ENCODE assay signal across 17 mouse cellular contexts in the genomic region with DNA sequence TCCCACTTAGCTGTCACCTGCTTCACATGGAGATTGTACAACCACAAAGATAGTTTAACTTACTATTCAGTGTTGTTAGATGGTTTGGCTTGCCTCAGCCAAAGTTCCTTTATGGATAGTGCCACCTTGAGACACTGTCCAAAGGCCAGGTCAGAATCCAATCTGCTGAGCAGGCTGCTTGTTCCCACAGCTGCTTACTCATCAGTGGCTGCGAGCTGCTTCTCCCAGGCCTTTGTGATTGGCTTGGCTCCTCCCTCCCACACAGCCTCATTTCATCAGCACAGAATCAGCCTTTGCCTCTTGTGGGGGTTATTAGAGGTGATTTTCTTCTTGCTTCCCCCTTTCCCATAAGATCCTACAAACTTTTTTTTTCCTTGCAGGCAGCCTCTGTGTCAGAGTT.
A peak's percentile ranks its signal among the peaks of the same experiment; 100 is the strongest.
DNase-seq lines count a peak whose midpoint lies in the region; ATAC-seq lines count a peak whose summit lies in the region.
"Had no signal": no experiment of that assay in that cellular context is flagged by ENCODE, and none has a peak within 500 bp of the region (broad histone marks: within the 10 kb centered on the region; RNA-seq: fewer than 3 reads in every experiment).

No protein-coding gene starts in this region.

- H3K36me3 ChIP-seq in hindbrain, embryonic 12.5 days = no peaks in the 10 kb centered on the region
- H3K36me3 ChIP-seq in hindbrain, embryonic 13.5 days = no peaks in the 10 kb centered on the region
- H3K36me3 ChIP-seq: embryonic facial prominence, embryonic 15.5 days; limb, embryonic 10.5 days had no signal

- H3K4me2 ChIP-seq in hindbrain, embryonic 12.5 days (replicated peaks) = no peak overlapping the region
- no peak overlapping the region for H3K4me2 ChIP-seq in hindbrain, embryonic 13.5 days
- H3K4me2 ChIP-seq: embryonic facial prominence, embryonic 15.5 days had no signal

- H3K9me3 ChIP-seq in hindbrain, embryonic 12.5 days (replicated peaks) = no peaks in the 10 kb centered on the region
- H3K9me3 ChIP-seq in hindbrain, embryonic 13.5 days = no peaks in the 10 kb centered on the region
- H3K9me3 ChIP-seq: embryonic facial prominence, embryonic 15.5 days; limb, embryonic 10.5 days had no signal

- H3K9ac ChIP-seq in hindbrain, embryonic 12.5 days = no peak overlapping the region
- no peak overlapping the region for H3K9ac ChIP-seq in hindbrain, embryonic 13.5 days
- H3K9ac ChIP-seq: embryonic facial prominence, embryonic 15.5 days; liver, embryonic 14.5 days had no signal

- no peaks in the 10 kb centered on the region for H3K27me3 ChIP-seq in hindbrain, embryonic 12.5 days
- H3K27me3 ChIP-seq in hindbrain, embryonic 13.5 days = no peaks in the 10 kb centered on the region
- H3K27me3 ChIP-seq: CH12.LX; embryonic facial prominence, embryonic 15.5 days had no signal

- H3K4me3 ChIP-seq in hindbrain, embryonic 12.5 days = no peak overlapping the region
- H3K4me3 ChIP-seq in hindbrain, embryonic 13.5 days = no peak overlapping the region
- H3K4me3 ChIP-seq: embryonic facial prominence, embryonic 15.5 days; limb, embryonic 10.5 days had no signal

- ATAC-seq in hindbrain, embryonic 12.5 days (ENCODE audit: low FRiP score) = 0 out of 2 replicates have a peak, but pooled peaks have one; percentile 60
- no peak for ATAC-seq in hindbrain, embryonic 13.5 days (ENCODE audit: low FRiP score)

- H3K4me1 ChIP-seq in hindbrain, embryonic 12.5 days = no peaks in the 10 kb centered on the region
- peaks cover 4% of the 10 kb centered on the region; the same call in 1 of the 2 replicates for H3K4me1 ChIP-seq in hindbrain, embryonic 13.5 days (replicated peaks)
- H3K4me1 ChIP-seq: embryonic facial prominence, embryonic 15.5 days; limb, embryonic 10.5 days had no signal

- no peak overlapping the region for H3K27ac ChIP-seq in hindbrain, embryonic 12.5 days
- no peak overlapping the region for H3K27ac ChIP-seq in hindbrain, embryonic 13.5 days
- H3K27ac ChIP-seq: embryonic facial prominence, embryonic 15.5 days; kidney, postnatal 0 days; limb, embryonic 10.5 days; liver, embryonic 14.5 days had no signal

- WGBS in hindbrain, embryonic 12.5 days = 19% methylated on average over 1 of the region's 1 CpGs
- 4% methylated on average over 1 of the region's 1 CpGs for WGBS in hindbrain, embryonic 13.5 days

- DNase-seq in NIH3T3 (ENCODE audit: low read depth) = peak; percentile 60
- peak; percentile 8 for DNase-seq in embryo, embryonic 10.5 days (ENCODE audit: low spot score)
- DNase-seq in kidney, postnatal 10 days = peak; percentile 5
- DNase-seq in gastrocnemius, adult 8-10 months (ENCODE audit: low spot score in 2 of 2) = no peak
- no peak for DNase-seq in thymus, postnatal 36 days
- DNase-seq: adrenal gland, postnatal 14 days; cerebellum, postnatal 14 days; heart, postnatal 36 days; lung, postnatal 10 days; right cerebral cortex, postnatal 4 days had no signal

Comparison
In these comparisons a context has a peak if more than half of its experiments do, and no peak if none do; other contexts are left out.
1. DNase-seq: peak in NIH3T3 (single experiment), embryo, embryonic 10.5 days (single experiment) and kidney, postnatal 10 days (single experiment); none in gastrocnemius, adult 8-10 months (0 of 2) and thymus, postnatal 36 days (0 of 2).